Mouse (Mus musculus) kidney, embryonic 15.5 days (tissue): Measurements from ENCODE around the gene Sowaha. TPM values are rescaled to one million over a fixed set of nuclear protein-coding genes. Genes with fewer than 3 reads are reported as not detected.

Source experiments
- ATAC-seq: fragments of 200-750 bp; cut with Nextera tagmentation; replicated peaks from 2 replicates; pipeline ENCODE4 v1.8.0; 2017; ENCODE audit warnings: moderate TSS enrichment; ENCODE audit not compliant: low FRiP score
- H3K27ac ChIP-seq: fragments of 300-500 bp; sonication (generic); 2 replicates; pipeline ENCODE4 v1.5.1; 2015; ENCODE audit warnings: mild to moderate bottlenecking, inconsistent platforms
- H3K27me3 ChIP-seq: fragments of 300-500 bp; sonication (generic); 2 replicates; pipeline ENCODE4 v1.6.1; 2015; ENCODE audit warnings: inconsistent platforms
- H3K36me3 ChIP-seq: fragments of 300-500 bp; sonication (generic); 2 replicates; pipeline ENCODE4 v1.6.1; 2015; ENCODE audit warnings: inconsistent platforms
- H3K4me1 ChIP-seq: fragments of 300-500 bp; sonication (generic); 2 replicates; pipeline ENCODE4 v1.6.1; 2015; ENCODE audit warnings: inconsistent platforms
- H3K4me2 ChIP-seq: fragments of 300-500 bp; sonication (generic); 2 replicates; pipeline ENCODE4 v1.6.1; 2015; ENCODE audit warnings: moderate library complexity, mild to moderate bottlenecking, inconsistent platforms
- H3K4me3 ChIP-seq: fragments of 300-500 bp; sonication (generic); replicated peaks from 2 replicates; pipeline ENCODE4 v1.5.1; 2015; ENCODE audit warnings: mild to moderate bottlenecking, inconsistent platforms
- H3K9ac ChIP-seq: fragments of 300-500 bp; sonication (generic); 2 replicates; pipeline ENCODE4 v1.6.1; 2015; ENCODE audit warnings: mild to moderate bottlenecking, inconsistent platforms
- H3K9me3 ChIP-seq: fragments of 300-500 bp; sonication (generic); replicated peaks from 2 replicates; pipeline ENCODE4 v1.6.1; 2016; ENCODE audit warnings: inconsistent platforms
- WGBS: fragments of 180-500 bp; shearing (Covaris S2); methylation state at CpG from one replicate; pipeline ENCODE4 v1.1.7; 2015; ENCODE audit warnings: mixed read lengths; 5-methylcytosine and 5-hydroxymethylcytosine counted together
- polyA plus RNA-seq: library from polyadenylated mRNA; unstranded; fragments of >200 nt; fragmentation: Nextera tagmentation; extraction: Ambion mirVana; gene quantifications from 2 replicates; pipeline ENCODE4 v1.2.1, GENCODE M21; 2015

The Sowaha gene
- polyA plus RNA-seq, 1 experiment from 2014 or later: 0.23 TPM

- Histone ChIP-seq H3K9ac (no peak overlapping the region), H3K36me3 (no peaks in the 10 kb centered on the region), H3K27me3 (peaks cover 67% of the 10 kb centered on the region), H3K27ac (no peak overlapping the region), H3K4me2 (no peak overlapping the region), H3K9me3 (0 out of 2 replicates have a peak, but pooled peaks cover 5% of the 10 kb centered on the region), H3K4me3 (no peak overlapping the region), H3K4me1 (peaks cover 30% of the 10 kb centered on the region)
- 69% methylated on average over 9 of the region's 9 CpGs for WGBS
- no peak for ATAC-seq
Measured at GRCm38 (mm10) chr11:53483159-53483891, 3.3 kb upstream of the Sowaha start.

DNA sequence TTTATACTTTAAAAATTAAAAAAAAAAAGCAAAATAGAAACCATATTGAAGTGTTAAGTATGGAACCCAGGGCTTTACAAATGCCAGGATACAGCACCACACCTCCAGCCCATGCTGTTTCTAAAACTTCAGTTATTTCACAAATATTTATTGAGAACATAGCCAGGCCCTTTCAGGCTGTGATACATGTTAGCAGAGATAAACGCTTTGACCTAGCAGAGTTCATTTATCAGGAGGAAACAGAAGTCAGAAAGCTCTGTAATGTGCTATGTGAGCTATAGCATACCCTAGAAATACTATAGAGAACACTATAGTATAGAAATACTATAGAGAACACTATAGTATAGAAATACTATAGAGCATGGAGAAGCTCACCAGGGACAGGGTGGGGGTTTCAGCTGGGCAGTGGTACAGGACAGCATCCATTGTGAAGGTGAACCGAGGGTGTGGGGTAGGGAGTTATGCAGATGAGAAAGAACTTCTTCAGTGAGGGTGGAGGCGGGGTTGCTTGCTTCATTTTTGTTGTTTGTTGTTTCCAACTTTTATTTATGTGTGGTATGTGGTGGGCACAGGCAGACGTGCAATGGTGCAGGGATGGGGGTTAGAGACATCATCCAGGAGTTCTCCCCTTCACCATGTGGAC, 1.1 kb upstream of the Sowaha start:
- ATAC-seq: no peak
- Histone ChIP-seq H3K4me1 (peaks cover 18% of the 10 kb centered on the region), H3K9me3 (0 out of 2 replicates have a peak, but pooled peaks cover 5% of the 10 kb centered on the region), H3K4me2 (no peak overlapping the region), H3K27me3 (peaks cover 73% of the 10 kb centered on the region), H3K4me3 (no peak overlapping the region), H3K9ac (no peak overlapping the region), H3K27ac (no peak overlapping the region), H3K36me3 (no peaks in the 10 kb centered on the region)
- WGBS: 73% methylated on average over 4 of the region's 4 CpGs

- H3K9ac ChIP-seq: peak overlapping the region; percentile 24; the same call in 1 of the 2 replicates
Measured at GRCm38 (mm10) chr11:53479171-53479782, 797 bp downstream of the Sowaha start.

DNA sequence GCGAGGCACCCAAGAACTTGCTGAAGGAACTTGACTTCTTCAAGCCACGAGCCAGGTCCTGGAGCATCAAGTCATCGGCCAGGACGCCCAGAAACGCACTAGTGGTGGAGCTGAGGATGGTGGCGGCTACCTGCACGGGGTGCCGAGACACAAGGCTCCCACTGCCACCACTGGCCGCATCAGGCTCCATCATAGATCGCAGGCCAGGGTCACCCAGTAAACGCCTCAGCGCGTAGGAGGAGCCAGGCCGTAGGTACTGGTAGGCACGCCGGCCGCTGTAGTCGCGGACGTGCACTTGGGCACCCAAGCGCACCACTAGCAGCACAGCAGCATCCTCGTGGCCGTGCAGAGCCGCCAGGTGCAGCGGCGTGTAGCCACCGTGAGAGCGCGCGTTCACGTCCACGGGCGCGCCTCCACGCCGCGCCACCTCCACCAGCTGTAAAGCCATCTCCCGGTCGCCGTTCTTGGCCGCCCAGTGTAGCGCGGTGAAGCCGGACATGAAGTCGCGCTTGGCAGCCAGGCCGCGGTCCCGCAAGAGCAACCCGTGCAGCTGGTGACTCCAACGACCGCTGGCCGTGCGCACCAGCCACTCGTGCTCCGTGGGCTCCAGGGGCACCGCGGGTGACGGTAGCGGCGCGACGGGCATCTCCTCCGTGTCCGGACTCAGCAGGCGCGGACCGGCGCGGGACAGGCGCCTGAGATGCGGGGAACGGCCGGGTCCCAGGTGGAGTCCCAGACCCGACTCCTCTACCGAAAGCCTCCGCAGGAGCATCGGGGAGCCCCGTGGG, 1.5 kb downstream of the Sowaha start:
- peak; percentile 63 for ATAC-seq
- peaks cover 92% of the 10 kb centered on the region for H3K27me3 ChIP-seq

More at GRCm38 (mm10) chr11:53479171-53479782, 797 bp downstream of the Sowaha start:
- Histone ChIP-seq H3K36me3 (no peaks in the 10 kb centered on the region), H3K4me1 (peaks cover 21% of the 10 kb centered on the region), H3K4me3 (peak overlapping the region; percentile 46), H3K27ac (no peak overlapping the region), H3K27me3 (peaks cover 85% of the 10 kb centered on the region), H3K4me2 (peak overlapping the region; percentile 78), H3K9me3 (0 out of 2 replicates have a peak, but pooled peaks cover 5% of the 10 kb centered on the region)
- under 1% methylated on average over 49 of the region's 62 CpGs for WGBS
- ATAC-seq: peak; percentile 23; the same call in 1 of the 2 replicates

GRCm38 (mm10) chr11:53477833-53478232, 2.2 kb downstream of the Sowaha start:
- Histone ChIP-seq H3K27me3 (peaks cover 93% of the 10 kb centered on the region), H3K4me3 (0 out of 2 replicates have a peak overlapping the region, but pooled peaks have one; percentile 46), H3K36me3 (no peaks in the 10 kb centered on the region), H3K27ac (no peak overlapping the region), H3K4me2 (no peak overlapping the region), H3K9ac (no peak overlapping the region), H3K9me3 (0 out of 2 replicates have a peak, but pooled peaks cover 5% of the 10 kb centered on the region), H3K4me1 (peaks cover 21% of the 10 kb centered on the region)
- WGBS: 39% methylated on average over 7 of the region's 7 CpGs
- ATAC-seq: no peak

More for the DNA sequence above, 1.5 kb downstream of the Sowaha start:
- peak overlapping the region; percentile 24; the same call in 1 of the 2 replicates for H3K9ac ChIP-seq
- peak overlapping the region; percentile 78 for H3K4me2 ChIP-seq
- H3K4me1 ChIP-seq: peaks cover 21% of the 10 kb centered on the region
- H3K27ac ChIP-seq: no peak overlapping the region
- no peaks in the 10 kb centered on the region for H3K36me3 ChIP-seq
- H3K4me3 ChIP-seq: peak overlapping the region; percentile 46
- H3K9me3 ChIP-seq: 0 out of 2 replicates have a peak, but pooled peaks cover 5% of the 10 kb centered on the region
- WGBS: 4% methylated on average over 79 of the region's 79 CpGs

GRCm38 (mm10) chr11:53475620-53476019, 4.5 kb downstream of the Sowaha start:
- H3K9ac ChIP-seq: no peak overlapping the region
- H3K4me1 ChIP-seq: peaks cover 23% of the 10 kb centered on the region
- 0 out of 2 replicates have a peak, but pooled peaks cover 5% of the 10 kb centered on the region for H3K9me3 ChIP-seq
- WGBS: 32% methylated on average over 8 of the region's 8 CpGs
- H3K36me3 ChIP-seq: no peaks in the 10 kb centered on the region
- H3K4me2 ChIP-seq: no peak overlapping the region
- H3K4me3 ChIP-seq: no peak overlapping the region
- no peak for ATAC-seq
- H3K27me3 ChIP-seq: peaks cover 93% of the 10 kb centered on the region
- no peak overlapping the region for H3K27ac ChIP-seq

- peaks cover 88% of the 10 kb centered on the region for H3K27me3 ChIP-seq
- 76% methylated on average over 3 of the region's 3 CpGs for WGBS
- H3K36me3 ChIP-seq: no peaks in the 10 kb centered on the region
- no peak overlapping the region for H3K27ac ChIP-seq
- no peaks in the 10 kb centered on the region for H3K9me3 ChIP-seq
- H3K4me2 ChIP-seq: no peak overlapping the region
- ATAC-seq: no peak
- no peak overlapping the region for H3K4me3 ChIP-seq
- H3K4me1 ChIP-seq: peaks cover 15% of the 10 kb centered on the region
- H3K9ac ChIP-seq: no peak overlapping the region
Measured at GRCm38 (mm10) chr11:53472709-53473108, 7.4 kb downstream of the Sowaha start.

- WGBS: 3% methylated on average over 29 of the region's 29 CpGs
- Histone ChIP-seq H3K4me3 (peak within 1 kb of the TSS; percentile 23), H3K27me3 (peaks cover 84% of the 10 kb centered on the region), H3K9ac (peak within 1 kb of the TSS; percentile 18; the same call in 1 of the 2 replicates), H3K4me2 (peak within 1 kb of the TSS; percentile 56), H3K9me3 (no peaks in the 10 kb centered on the region), H3K36me3 (no peaks in the 10 kb centered on the region), H3K4me1 (peaks cover 25% of the 10 kb centered on the region), H3K27ac (no peak within 1 kb of the TSS)
- peak; percentile 64 for ATAC-seq
Measured at GRCm38 (mm10) chr11:53469968-53470695, 9.9 kb downstream of the Sowaha start, which contains the start of gene Gm9837. Gm9837 (minus strand) TSS chr11:53470479.

- peaks cover 25% of the 10 kb centered on the region for H3K4me1 ChIP-seq
- no peaks in the 10 kb centered on the region for H3K9me3 ChIP-seq
- ATAC-seq: no peak
- H3K27ac ChIP-seq: no peak overlapping the region
- H3K9ac ChIP-seq: no peak overlapping the region
- WGBS: 44% methylated on average over 16 of the region's 16 CpGs
- H3K27me3 ChIP-seq: peaks cover 84% of the 10 kb centered on the region
- H3K4me3 ChIP-seq: 0 out of 2 replicates have a peak overlapping the region, but pooled peaks have one; percentile 23
- no peaks in the 10 kb centered on the region for H3K36me3 ChIP-seq
- H3K4me2 ChIP-seq: peak overlapping the region; percentile 56
Measured at GRCm38 (mm10) chr11:53469294-53469967, 10.6 kb downstream of the Sowaha start.

- H3K4me2 ChIP-seq: peak overlapping the region; percentile 69
- no peaks in the 10 kb centered on the region for H3K36me3 ChIP-seq
- 6% methylated on average over 40 of the region's 40 CpGs for WGBS
- H3K9ac ChIP-seq: peak overlapping the region; percentile 39
- peak; percentile 61 for ATAC-seq
- H3K4me1 ChIP-seq: peaks cover 47% of the 10 kb centered on the region
- peaks cover 90% of the 10 kb centered on the region for H3K27me3 ChIP-seq
- H3K27ac ChIP-seq: no peak overlapping the region
- H3K4me3 ChIP-seq: peak overlapping the region; percentile 39
- no peaks in the 10 kb centered on the region for H3K9me3 ChIP-seq
Measured at GRCm38 (mm10) chr11:53466231-53466971, 13.7 kb downstream of the Sowaha start.
